Mouse (Mus musculus) right cerebral cortex, postnatal 36 days (tissue): Measurements from ENCODE around the gene Atp5j.

Source experiments
- DNase-seq, 2 experiments: peaks; one replicate each; pipeline ENCODE4 v3.0.0; 2022; ENCODE audit warnings: low spot score in 2 of 2, mixed read lengths in 1 of 2

The Atp5j gene

GRCm38 (mm10) chr16:84835441-84835822 lies at the start of gene Atp5j:
Atp5j (minus strand) TSS chr16:84835625.
- DNase-seq: peak; percentile 85 to 86

DNA sequence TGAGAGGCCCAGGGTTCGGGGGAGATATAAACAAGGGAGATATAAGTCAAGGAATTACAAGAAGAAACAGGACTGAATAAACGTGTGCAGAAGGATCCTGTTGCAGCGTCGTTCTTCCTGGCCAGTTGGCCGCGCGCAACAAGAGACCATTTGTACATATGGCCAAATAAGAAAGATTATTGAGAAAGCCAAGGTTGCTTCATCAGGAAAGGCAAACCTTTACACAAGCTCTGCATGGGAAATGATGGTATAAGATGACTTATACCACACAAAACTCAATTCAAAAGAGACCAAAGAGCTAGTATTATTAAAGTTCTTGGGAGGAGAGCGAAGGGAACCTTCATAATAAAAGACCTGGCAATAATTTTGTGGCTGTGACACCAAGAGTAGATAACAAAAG lies 49.1 kb upstream of the Atp5j start:
- DNase-seq: no peak

DNA sequence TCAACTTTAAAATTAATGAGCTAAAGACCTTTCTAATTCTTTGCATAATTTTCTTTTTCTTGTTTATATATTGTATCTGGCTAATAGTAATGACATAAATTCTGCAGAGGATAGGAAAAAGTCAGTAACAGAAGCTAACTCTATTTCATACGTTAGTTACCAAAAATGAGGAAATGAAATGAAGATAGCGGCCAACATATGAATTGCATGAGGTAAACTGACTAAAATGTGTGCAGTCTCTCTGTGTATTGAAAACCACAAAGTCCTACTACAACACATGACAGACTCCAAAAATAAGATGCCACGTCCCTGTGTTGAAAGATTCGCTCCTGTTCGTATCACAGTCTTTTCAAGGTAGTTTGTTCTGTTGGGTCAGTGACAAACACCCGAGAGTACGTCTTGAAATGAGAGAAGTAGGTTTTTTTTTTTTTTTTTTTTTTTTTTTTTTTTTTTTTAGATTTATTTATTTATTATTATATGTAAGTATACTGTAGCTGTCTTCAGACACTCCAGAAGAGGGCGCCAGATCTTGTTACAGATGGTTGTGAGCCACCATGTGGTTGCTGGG lies 46.4 kb upstream of the Atp5j start:
- DNase-seq: no peak

DNA sequence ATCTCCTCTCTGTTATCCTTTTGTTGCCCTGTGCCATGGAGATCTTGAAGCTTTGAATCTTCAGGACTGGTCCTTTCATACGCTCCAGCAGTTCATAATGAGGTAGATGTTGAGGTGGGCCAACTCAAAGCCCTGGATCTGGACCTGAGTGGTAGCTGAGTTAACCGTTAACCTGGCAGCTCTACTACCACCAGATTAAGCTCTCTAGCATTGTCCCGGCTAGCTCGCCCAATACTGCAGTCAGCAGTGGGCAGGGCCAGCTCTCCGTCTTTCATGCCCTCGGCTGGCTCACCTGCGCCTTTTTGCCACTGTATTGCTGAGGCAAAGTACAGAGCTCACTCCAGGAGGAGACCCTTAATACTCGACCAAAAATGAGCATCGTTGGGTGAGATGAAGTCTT lies 45.7 kb upstream of the Atp5j start:
- DNase-seq: no peak

DNA sequence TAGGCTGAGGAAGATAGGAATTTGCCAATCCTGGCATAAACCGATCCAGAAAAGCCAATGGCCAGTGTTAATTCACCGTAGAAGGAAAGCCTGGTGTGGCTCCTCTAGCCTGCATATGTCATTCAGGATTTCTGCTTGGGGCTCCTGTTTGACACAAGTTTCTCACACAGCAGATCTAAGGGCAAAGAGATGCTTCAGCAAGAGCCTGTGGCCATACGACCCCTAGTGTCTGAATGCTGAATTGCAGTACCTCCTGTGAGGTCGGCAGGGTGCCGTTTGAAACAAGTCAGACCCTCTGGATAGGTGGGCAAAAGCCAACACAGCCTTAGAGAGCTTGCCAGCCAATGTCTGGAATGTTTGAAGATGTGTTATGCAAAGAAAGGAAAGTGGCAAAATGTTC lies 43.7 kb upstream of the Atp5j start:
- DNase-seq: peak; percentile 32 to 34

DNA sequence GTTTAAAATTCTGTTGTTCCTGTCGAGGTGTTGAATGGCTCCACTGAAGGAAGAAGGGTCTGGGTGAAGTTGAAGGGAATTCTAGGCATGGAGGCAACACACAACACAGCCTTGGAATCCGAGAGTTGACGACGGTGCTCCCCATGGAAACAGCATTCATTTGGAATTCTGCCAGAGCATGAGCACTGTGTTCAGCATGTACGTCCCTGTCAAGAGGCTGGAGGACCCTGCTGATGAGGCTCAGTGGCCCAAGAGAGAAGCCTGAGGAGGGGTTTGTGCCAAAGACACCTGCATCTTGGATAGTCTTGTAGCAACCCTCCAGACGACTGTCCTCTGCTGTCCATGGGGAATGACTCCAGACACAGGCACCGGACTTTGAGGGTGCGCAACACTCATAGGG lies 40.7 kb upstream of the Atp5j start:
- DNase-seq: no peak

- DNase-seq: peak in 1 of 2 experiments; percentile 24
Measured at GRCm38 (mm10) chr16:84875718-84876035, 40.3 kb upstream of the Atp5j start.

DNA sequence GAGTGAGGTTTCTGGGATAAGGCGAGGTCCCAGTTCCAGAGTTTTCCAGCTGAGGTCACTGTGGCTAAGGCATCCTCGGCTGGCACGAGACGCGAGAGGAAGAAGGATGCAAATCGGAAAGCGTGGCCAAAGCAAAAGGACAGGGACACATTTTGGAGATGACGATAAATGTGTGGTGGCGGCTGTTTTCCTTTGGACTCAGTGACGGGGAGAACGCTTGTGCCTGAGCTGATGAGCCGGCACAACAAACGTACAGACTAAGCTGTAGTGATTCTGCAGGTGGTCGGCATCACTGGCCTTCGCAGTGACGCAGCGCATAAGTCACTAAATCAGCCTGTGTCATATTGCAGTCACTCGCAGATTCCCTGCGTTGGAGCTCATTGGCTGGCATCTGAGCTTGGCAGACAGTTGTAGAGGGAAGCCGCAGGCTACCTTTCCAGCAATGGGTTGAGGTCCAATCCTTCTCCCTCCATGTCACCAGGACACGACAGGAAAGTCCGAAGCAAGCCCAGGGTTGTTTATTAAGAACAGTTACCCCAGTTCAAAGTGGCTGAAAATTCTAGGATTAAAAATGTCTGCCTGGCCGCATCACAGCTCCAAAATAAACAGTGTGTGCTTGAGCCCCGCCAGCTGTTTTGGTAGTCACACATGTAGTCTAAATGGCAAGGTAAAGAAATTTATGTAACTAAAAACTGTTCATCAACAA lies 39.7 kb upstream of the Atp5j start:
- peak; percentile 32 to 39 for DNase-seq

GRCm38 (mm10) chr16:84873805-84874204 lies 38.4 kb upstream of the Atp5j start:
- no peak for DNase-seq

DNA sequence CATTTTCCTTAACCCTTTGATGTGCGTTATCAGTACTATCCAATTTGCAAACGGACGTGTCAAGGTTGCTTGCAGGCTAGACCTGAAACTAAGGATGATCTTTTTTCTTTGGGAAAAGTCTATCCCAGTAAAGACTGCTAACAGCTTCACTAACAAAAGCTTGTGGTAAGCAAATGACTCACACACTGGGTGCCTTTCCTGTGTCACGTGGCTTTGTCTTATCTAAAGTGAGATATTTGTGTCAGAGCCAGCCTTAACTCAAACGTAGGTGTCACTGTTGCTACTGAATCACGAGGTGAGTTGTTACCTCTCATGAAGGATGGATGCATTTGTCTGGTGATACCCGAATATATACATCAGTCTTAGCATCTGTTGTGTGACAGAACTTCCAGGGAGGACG lies 29.2 kb upstream of the Atp5j start:
- DNase-seq: no peak

DNA sequence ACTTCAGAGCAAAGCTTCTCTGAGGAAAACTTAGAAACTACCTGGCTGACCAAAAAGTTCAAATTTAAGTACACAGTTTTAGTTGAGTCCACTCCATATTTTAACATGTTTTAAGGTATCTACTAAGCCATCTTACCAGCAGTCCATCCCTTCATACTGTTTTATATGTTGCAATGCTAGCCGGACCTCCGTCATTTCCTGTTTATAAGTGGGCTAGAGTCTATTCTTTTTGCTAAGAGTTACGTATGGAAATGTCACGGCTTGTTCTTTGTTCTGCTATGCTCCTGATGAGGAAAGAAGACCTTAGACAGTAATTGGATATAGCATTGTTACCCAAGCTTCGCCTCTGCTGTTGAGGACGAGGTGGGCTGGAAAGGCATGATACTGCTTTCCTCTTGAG lies 18.1 kb upstream of the Atp5j start:
- DNase-seq: no peak

GRCm38 (mm10) chr16:84838576-84838975 lies 3.2 kb upstream of the Atp5j start:
- no peak for DNase-seq

- DNase-seq: peak in 1 of 2 experiments; percentile 18
Measured at GRCm38 (mm10) chr16:84835823-84836743, 658 bp upstream of the Atp5j start.

DNA sequence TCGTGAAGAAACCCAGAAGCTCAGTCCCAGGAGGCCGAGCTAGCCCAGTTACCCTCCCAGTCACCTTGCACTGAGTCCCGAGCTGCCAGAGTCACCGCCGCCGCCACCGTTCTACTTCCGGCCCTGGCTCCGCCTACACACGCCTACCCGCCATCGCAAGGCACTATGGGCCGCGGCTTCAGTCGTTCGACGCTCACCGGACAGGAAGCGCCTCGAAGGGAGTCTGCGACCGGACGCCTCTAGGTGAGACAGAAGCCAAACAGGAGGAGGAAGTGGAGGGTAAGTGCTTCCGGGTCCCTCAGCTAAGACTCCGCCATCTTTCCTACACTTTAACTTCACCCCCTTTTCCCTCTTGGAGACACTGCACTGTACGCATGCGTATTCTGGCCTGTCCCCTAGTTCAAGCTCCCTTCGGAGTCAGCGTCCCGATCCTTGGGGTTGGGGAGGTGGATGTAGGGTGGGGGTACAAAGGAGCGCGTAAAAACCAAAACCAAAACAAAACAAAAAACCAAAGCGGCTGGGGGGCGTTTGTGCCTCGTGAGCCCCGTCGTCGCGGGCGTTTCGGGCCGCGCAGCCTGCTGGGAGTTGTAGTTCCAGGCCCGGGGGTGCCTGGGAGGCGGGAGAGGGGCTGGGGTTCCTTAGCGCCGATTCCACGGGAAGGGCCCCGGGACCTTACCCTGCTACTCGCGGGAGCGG lies 532 bp downstream of the Atp5j start, which contains the start of gene Gabpa:
Gene Gabpa (plus strand): TSS at position 181 of the 696 bp plus-strand sequence.
- DNase-seq: peak; percentile 93 to 94

GRCm38 (mm10) chr16:84834344-84834743 lies 1.1 kb downstream of the Atp5j start:
- DNase-seq: no peak

DNA sequence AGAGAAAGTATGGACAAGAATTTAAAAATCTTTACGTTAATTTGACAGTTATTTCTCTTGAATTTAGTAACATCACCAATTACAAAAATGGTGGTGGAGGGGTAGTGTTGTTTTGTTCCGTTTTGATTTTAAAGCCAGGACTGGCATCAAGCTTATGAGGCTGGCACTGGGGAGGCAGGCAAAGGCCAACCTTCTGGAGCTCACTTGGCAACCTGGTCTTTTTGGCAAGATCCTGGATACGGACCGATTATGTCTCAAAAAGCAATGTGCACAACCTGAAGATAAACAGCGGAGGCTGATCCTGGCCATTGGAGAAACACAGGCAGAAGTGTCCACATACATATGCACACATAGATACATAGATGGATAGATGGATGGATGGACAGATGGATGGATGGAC lies 2.7 kb downstream of the Atp5j start:
- no peak for DNase-seq

DNA sequence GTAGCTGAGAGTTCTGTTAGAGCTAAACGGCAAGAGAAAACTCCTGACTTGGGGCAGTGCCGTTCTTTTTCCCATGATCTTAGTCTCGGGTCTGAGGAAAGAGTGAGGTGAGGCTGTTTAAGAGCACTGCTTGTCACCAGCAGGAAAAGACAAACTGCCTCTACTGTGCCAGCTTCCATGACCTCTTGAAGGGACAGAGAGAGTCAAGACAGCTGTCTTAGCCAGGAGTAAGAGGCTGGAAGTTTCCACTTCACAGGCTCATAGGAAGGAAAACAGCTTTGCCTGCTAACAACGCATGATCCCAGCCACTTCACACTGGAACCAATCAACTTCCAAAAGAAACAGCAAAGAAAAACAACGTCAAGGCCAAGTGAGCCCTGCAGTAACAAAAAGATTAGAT lies 3.7 kb downstream of the Atp5j start:
- no peak for DNase-seq

DNA sequence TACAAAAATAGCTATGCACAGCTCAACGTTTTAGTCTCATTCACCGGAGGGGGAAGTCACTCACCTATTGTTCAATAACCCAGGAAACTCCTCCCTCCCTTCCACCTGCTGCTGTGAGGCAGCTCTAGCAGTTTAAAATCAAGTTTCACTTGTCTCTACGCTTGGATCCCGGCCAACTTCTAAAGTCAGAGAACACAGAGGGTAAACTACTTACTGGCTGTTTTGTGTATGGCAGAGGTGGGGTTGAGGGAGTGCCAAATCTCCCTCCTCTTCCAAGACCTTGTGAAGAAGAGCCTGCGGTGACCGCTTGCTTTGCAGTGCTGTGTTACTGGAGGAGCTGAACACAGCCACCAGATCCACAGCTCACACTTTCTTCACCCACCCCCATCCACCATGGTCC lies 10.4 kb downstream of the Atp5j start:
- no peak for DNase-seq

- no peak for DNase-seq
Measured at GRCm38 (mm10) chr16:84817423-84817822, 18.0 kb downstream of the Atp5j start.

DNA sequence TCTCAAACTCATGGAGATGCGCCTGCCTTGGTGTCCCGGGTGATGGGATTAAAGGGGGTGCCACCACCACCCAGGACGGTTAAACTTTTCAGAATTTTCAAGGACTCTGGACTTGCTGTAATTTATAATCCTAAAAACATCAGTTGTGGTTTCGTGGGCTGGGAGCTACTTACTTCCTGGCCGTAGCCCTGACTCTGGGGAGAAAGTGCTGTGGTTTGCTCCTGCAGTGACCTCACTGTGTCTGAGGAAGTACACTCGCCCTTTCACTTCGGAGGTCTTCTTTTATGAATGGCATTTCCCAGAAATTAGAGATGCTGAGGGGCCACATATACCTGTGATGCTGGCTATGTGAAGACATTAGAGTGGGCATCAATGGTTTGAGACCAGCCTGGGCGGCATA lies 20.9 kb downstream of the Atp5j start:
- DNase-seq: no peak

GRCm38 (mm10) chr16:84813852-84814251 lies 21.6 kb downstream of the Atp5j start:
- DNase-seq: no peak

- no peak for DNase-seq
Measured at GRCm38 (mm10) chr16:84810254-84810653, 25.2 kb downstream of the Atp5j start.
